Mouse (Mus musculus) heart, postnatal 0 days (tissue): ENCODE data around the gene Cpsf6. TPM values are rescaled to one million over a fixed set of nuclear protein-coding genes. Genes with fewer than 3 reads are reported as not detected.

Experiments
- ATAC-seq: fragments of 200-750 bp; cut with Nextera tagmentation; 2 replicates; pipeline ENCODE4 v1.8.0; 2017; ENCODE audit warnings: low read depth, moderate number of reproducible peaks, moderate library complexity; ENCODE audit not compliant: insufficient read depth
- DNase-seq: peaks from one replicate; pipeline ENCODE4 v3.0.0-alpha.2; 2016; ENCODE audit warnings: low spot score
- H3K27ac ChIP-seq: fragments of 300-500 bp; sonication (generic); 2 replicates; pipeline ENCODE4 v1.5.1; 2014; ENCODE audit warnings: low read depth, mild to moderate bottlenecking
- H3K27me3 ChIP-seq: fragments of 300-500 bp; sonication (generic); 2 replicates; pipeline ENCODE4 v1.6.1; 2014; ENCODE audit warnings: low read length, mixed read lengths; ENCODE audit not compliant: control insufficient read depth, insufficient read depth
- H3K36me3 ChIP-seq: fragments of 300-500 bp; sonication (generic); replicated peaks from 2 replicates; pipeline ENCODE4 v1.6.1; 2014; ENCODE audit warnings: low read length, mixed read lengths; ENCODE audit not compliant: control insufficient read depth, insufficient read depth
- H3K4me1 ChIP-seq: fragments of 300-500 bp; sonication (generic); 2 replicates; pipeline ENCODE4 v1.6.1; 2014; ENCODE audit warnings: antibody characterized with exemption; ENCODE audit not compliant: control insufficient read depth, insufficient read depth
- H3K4me2 ChIP-seq: fragments of 300-500 bp; sonication (generic); 2 replicates; pipeline ENCODE4 v1.6.1; 2014; ENCODE audit warnings: low read depth, mild to moderate bottlenecking, low read length, moderate library complexity
- H3K4me3 ChIP-seq: fragments of 300-500 bp; sonication (generic); 2 replicates; pipeline ENCODE4 v1.5.1; 2014; ENCODE audit warnings: low read depth, low read length
- H3K9ac ChIP-seq: fragments of 300-500 bp; sonication (generic); replicated peaks from 2 replicates; pipeline ENCODE4 v1.6.1; 2014; ENCODE audit warnings: low read depth, low read length, mixed read lengths
- H3K9me3 ChIP-seq: fragments of 300-500 bp; sonication (generic); replicated peaks from 2 replicates; pipeline ENCODE4 v1.6.1; 2016; ENCODE audit warnings: low read length; ENCODE audit not compliant: control insufficient read depth
- CTCF ChIP-seq: IDR thresholded peaks from 2 replicates; pipeline ENCODE4 v1.5.1; 2016; ENCODE audit warnings: antibody characterized with exemption, control low read depth, low read depth
- EP300 ChIP-seq: IDR thresholded peaks from 2 replicates; pipeline ENCODE4 v1.6.1; 2016; ENCODE audit warnings: antibody characterized with exemption, low read depth
- WGBS: fragments of 180-500 bp; shearing (Covaris S2); extraction: QIAGEN DNeasy Blood & Tissue Kit; methylation state at CpG from one replicate; pipeline ENCODE4 v1.1.7; 2014; 5-methylcytosine and 5-hydroxymethylcytosine counted together
- polyA plus RNA-seq: library from polyadenylated mRNA; unstranded; fragments of >200 nt; fragmentation: Nextera tagmentation; extraction: Ambion mirVana; gene quantifications from 2 replicates; pipeline ENCODE4 v1.2.1, GENCODE M21; 2015
- total RNA-seq: library from RNA; depleted of rRNA; stranded (reverse); fragments of >200 nt; gene quantifications from 2 replicates; pipeline ENCODE4 v1.2.3, GENCODE M21; 2014; ENCODE audit warnings: low replicate concordance; rRNA removed

Cpsf6 gene
- total and polyA plus RNA-seq, 2 experiments from 2014 or later = 55.7 to 57.8 TPM

DNA sequence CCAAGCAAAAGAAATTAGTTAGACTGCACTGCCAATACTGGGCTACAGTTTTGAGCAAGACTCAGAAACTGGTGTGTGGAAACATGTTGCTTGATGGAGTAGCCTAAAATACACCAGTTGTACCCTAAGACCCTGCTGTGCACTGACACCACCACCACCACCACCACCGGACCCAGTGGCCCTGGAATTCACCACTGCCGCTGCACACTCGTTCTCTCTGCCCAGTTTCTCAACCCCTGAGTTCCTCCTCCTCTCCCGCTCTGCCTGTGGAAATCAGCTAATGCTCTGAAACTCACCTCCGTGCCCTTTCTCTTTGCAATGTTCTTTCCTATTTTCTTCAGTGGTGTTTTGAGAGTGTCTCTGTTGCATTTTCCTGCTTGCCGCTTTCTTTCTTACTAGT, 81.5 kb downstream of the Cpsf6 start:
- Histone ChIP-seq H3K4me2 (no peak overlapping the region), H3K4me3 (no peak overlapping the region), H3K27ac (no peak overlapping the region), H3K27me3 (no peaks in the 10 kb centered on the region), H3K9me3 (peaks cover 8% of the 10 kb centered on the region; the same call in 1 of the 2 replicates), H3K4me1 (no peaks in the 10 kb centered on the region), H3K36me3 (no peaks in the 10 kb centered on the region), H3K9ac (no peak overlapping the region)
- TF ChIP-seq EP300 = no peak
- no peak for TF ChIP-seq CTCF
- no peak for DNase-seq
- 83% methylated on average over 6 of the region's 6 CpGs for WGBS
- no peak for ATAC-seq

Other genes starting within 250 kb of the Cpsf6 start
- 13.2 and 14.1 TPM in 2 replicates for gene Frs2, start 231.5 kb downstream of the Cpsf6 start, total RNA-seq
- 12.8 and 13.6 TPM in 2 replicates for gene Frs2, start 231.5 kb downstream of the Cpsf6 start, polyA plus RNA-seq
- gene Yeats4, start 155.5 kb downstream of the Cpsf6 start, total RNA-seq = 34.4 and 50.7 TPM in 2 replicates
- gene Yeats4, start 155.5 kb downstream of the Cpsf6 start, polyA plus RNA-seq = 31.1 and 33.6 TPM in 2 replicates
- not detected in 2 replicates for gene 9530003J23Rik, start 141.3 kb downstream of the Cpsf6 start, total RNA-seq
- not detected in 2 replicates for gene 9530003J23Rik, start 141.3 kb downstream of the Cpsf6 start, polyA plus RNA-seq
- 37.1 and 40.6 TPM in 2 replicates for gene Lyz2, start 97.7 kb downstream of the Cpsf6 start, total RNA-seq
- 54.7 and 61.6 TPM in 2 replicates for gene Lyz2, start 97.7 kb downstream of the Cpsf6 start, polyA plus RNA-seq
- 0.15 and 0.73 TPM in 2 replicates for gene Lyz1, start 87.1 kb downstream of the Cpsf6 start, total RNA-seq
- gene Lyz1, start 87.1 kb downstream of the Cpsf6 start, polyA plus RNA-seq = 0.49 and 1.4 TPM in 2 replicates
- gene Cpm, start 249.5 kb upstream of the Cpsf6 start, total RNA-seq = 0.53 and 4.7 TPM in 2 replicates
- 2.0 and 2.1 TPM in 2 replicates for gene Cpm, start 249.5 kb upstream of the Cpsf6 start, polyA plus RNA-seq